Mouse (Mus musculus): ENCODE measurements around the gene Gdf15.

DNA sequence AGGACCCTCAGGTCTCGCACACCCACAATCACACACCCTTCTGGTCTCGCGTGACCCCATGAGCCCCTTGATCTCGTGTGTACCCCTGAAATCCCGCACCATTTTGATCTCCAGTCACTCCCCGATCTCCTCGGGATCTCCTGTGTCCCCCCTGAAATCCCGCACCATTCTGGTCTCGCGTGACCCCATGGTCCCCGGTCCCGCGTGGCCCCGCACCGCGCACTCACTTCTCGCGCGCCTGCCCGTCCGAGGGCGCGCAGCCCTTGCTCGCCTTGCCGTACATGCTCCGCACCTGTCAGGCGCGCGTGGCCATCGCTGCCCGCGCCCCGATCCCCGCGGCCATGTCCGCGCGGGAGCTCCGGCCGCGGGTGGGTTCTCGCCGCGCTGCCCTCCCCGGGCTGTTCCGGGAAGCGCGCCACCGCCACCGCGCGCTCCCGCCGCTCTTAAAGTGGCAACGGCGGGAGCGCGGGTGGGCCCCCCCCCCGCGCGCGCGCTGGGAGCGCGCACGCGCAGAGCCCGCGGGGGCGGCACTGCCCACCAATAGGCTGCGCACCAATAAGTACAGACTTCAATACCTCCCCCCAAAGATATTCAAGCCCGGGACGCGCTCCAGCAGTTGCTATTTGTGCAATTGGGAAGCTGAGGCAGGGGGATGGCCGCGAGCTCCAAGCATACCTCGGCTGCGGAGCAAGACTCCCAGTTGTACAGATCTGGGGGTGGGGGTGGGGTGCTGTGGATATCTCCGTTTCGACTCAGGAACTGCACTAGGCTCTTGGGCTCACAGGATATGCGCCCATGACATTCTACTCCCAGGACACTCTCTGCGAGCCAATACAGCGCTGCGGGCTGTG lies 24.1 kb downstream of the Gdf15 start:
- no peak for TF ChIP-seq POLR2A (IDR thresholded peaks at IDR 0.05; ENCODE audit: borderline replicate concordance, control insufficient read depth, low read depth, low read length)
- no peak for TF ChIP-seq CTCF (IDR thresholded peaks at IDR 0.05; ENCODE audit: control insufficient read depth, insufficient read depth, low read length)
